Mouse (Mus musculus) layer of hippocampus, adult 2 months (tissue): ENCODE results near the gene Baz1b. TPM values are rescaled to one million over a fixed set of nuclear protein-coding genes. Genes with fewer than 3 reads are reported as not detected.
"Not testable (repeated sequence)": the region's sequence is repeated elsewhere in the genome, so short reads cannot be mapped to it uniquely, and the experiment has no call there.

ENCODE experiments used
- DNase-seq, 2 experiments: peaks; one replicate each; pipeline ENCODE4 v3.0.0; 2022; ENCODE audit warnings: low spot score in 2 of 2
- H3K27ac ChIP-seq: fragments of 200-600 bp; 2 replicates; pipeline ENCODE4 v1.8.1; 2022
- H3K4me3 ChIP-seq: fragments of 200-600 bp; 2 replicates; pipeline ENCODE4 v1.8.1; 2022; ENCODE audit warnings: mild to moderate bottlenecking
- CTCF ChIP-seq: fragments of 200-600 bp; conservative IDR thresholded peaks from 2 replicates; pipeline ENCODE4 v1.8.1; 2022; ENCODE audit warnings: antibody characterized with exemption, mild to moderate bottlenecking, moderate library complexity
- total RNA-seq, 2 experiments: library from RNA; stranded (reverse); gene quantifications; 2 replicates each; pipeline ENCODE4 v1.2.3; 2021

Baz1b gene
- total RNA-seq, 2 experiments from 2014 or later, result 79.9 to 87.5 TPM

- no peak overlapping the region for H3K27ac ChIP-seq
- H3K4me3 ChIP-seq, result no peak overlapping the region
- no peak for DNase-seq
- no peak for TF ChIP-seq CTCF
Observed at GRCm38 (mm10) chr5:135220941-135221340, 33.9 kb downstream of the Baz1b start.

GRCm38 (mm10) chr5:135222066-135222465 lies 35.0 kb downstream of the Baz1b start:
- Histone ChIP-seq H3K27ac (no peak overlapping the region), H3K4me3 (no peak overlapping the region)
- TF ChIP-seq CTCF, result no peak
- DNase-seq, result no peak

DNA sequence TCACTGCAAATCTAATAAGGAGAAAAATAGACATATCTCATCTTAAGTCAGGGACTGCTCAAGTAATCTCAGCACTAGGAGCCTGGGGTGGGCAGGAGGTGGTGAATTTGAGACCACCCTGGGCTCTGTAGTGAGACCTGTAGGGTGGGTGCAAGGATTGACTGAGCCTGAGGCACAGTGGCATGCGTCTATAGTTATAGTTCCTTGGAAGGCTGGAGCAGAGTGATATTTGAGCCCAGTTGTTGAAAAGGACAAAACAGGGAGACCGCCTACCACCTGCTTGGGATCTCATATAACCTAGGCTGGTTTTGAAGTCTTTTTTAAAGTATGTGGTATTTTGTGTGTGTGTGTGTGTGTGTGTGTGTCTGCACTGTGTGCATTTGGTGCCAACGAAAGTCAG lies 37.1 kb downstream of the Baz1b start:
- H3K4me3 ChIP-seq, result no peak overlapping the region
- no peak for DNase-seq
- no peak for TF ChIP-seq CTCF
- no peak overlapping the region for H3K27ac ChIP-seq

DNA sequence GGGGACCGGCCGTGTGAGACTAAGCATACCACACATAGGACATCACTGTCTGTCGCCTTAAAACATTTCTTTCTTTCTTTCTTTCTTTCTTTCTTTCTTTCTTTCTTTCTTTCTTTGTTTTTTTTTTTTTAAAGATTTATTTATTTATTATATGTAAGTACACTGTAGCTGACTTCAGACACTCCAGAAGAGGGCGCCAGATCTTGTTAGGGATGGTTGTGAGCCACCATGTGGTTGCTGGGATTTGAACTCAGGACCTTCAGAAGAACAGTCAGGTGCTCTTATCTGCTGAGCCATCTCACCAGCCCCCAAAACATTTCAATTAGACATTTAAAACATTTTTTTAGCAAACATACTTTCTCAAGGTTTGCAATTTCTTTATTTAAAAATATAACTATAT lies 38.8 kb downstream of the Baz1b start:
- DNase-seq, H3K4me3 ChIP-seq, H3K27ac ChIP-seq: not testable (repeated sequence)
- peak; percentile 56 for TF ChIP-seq CTCF

- DNase-seq, result no peak
- TF ChIP-seq CTCF, result no peak
- H3K4me3 ChIP-seq, result no peak overlapping the region
- no peak overlapping the region for H3K27ac ChIP-seq
Observed at GRCm38 (mm10) chr5:135230186-135230585, 43.1 kb downstream of the Baz1b start.

GRCm38 (mm10) chr5:135233166-135233920 lies 46.3 kb downstream of the Baz1b start:
- DNase-seq, result no peak
- no peak for TF ChIP-seq CTCF
- Histone ChIP-seq H3K27ac (no peak overlapping the region), H3K4me3 (no peak overlapping the region)

DNA sequence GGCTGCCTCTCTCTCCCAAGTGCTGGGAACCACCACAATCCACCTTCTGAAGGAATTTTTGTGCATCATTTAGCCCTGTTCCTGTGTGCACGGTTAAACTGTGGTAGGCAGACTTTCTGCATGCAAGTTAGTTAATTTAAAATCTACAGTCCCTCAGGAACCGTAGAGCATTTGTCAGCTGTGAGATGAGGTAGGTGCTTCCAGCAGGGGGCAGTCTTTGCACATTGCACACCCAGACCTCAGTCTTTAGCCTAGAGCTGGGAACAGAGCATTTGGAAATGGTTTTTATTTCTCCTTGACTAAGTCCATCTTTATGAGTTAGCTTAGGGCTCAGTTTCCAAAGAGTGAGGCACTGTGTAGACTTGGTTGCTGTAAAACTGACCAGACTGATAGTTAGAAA lies 49.5 kb downstream of the Baz1b start:
- H3K27ac ChIP-seq, result no peak overlapping the region
- peak; percentile 94 for TF ChIP-seq CTCF
- peak; percentile 54 to 77 for DNase-seq
- no peak overlapping the region for H3K4me3 ChIP-seq

- DNase-seq, result no peak
- Histone ChIP-seq H3K4me3 (no peak overlapping the region), H3K27ac (no peak overlapping the region)
- TF ChIP-seq CTCF, result peak; percentile 59
Observed at GRCm38 (mm10) chr5:135238832-135239231, 51.8 kb downstream of the Baz1b start.

GRCm38 (mm10) chr5:135241474-135241873 lies 54.4 kb downstream of the Baz1b start:
- DNase-seq, result no peak
- no peak for TF ChIP-seq CTCF
- no peak overlapping the region for H3K4me3 ChIP-seq
- H3K27ac ChIP-seq, result no peak overlapping the region

GRCm38 (mm10) chr5:135242136-135242535 lies 55.1 kb downstream of the Baz1b start:
- no peak for TF ChIP-seq CTCF
- DNase-seq, result no peak
- H3K27ac ChIP-seq, result no peak overlapping the region
- no peak overlapping the region for H3K4me3 ChIP-seq

DNA sequence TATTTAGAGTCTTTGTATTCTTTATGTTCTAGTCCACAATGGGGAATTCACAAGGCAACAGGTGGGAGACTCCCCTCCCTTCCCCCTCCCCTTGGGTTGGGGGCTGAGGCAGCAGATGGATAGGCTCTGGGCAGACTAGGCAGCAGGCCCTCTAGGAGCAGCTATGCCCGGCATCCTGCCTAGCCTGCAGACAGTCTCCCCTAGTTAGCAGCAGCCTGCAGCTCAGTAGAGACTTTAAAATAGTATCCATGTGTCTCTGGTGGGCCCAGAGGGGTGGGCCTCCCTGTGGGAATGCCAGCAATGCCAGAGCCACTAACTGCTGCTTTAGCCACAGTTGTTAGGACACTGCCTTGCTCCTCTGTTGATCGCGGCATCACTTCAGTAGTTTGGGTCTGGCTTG lies 55.5 kb downstream of the Baz1b start:
- no peak for TF ChIP-seq CTCF
- H3K4me3 ChIP-seq, result no peak overlapping the region
- H3K27ac ChIP-seq, result no peak overlapping the region
- no peak for DNase-seq

GRCm38 (mm10) chr5:135243166-135243565 lies 56.1 kb downstream of the Baz1b start:
- no peak for TF ChIP-seq CTCF
- Histone ChIP-seq H3K27ac (no peak overlapping the region), H3K4me3 (no peak overlapping the region)
- DNase-seq, result no peak

DNA sequence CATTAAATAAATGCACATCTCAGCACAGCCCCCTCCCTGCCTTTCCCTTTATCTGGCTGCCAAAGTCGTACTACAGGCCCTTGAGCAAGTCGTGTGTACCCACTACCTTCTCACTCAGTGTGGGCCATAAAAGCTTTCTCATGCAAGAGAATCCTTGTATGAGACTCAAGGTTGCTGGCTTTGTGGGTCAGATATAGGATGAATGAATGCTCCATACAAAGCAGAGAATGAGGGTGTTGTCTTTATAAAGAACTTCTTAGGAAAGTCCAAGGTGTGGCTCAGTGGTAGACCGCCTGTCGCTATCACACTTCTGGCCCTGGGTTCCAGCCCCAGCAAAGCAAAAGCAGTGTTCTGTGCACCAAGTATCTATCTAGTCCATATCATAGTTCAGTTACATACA lies 59.5 kb downstream of the Baz1b start:
- no peak overlapping the region for H3K27ac ChIP-seq
- no peak overlapping the region for H3K4me3 ChIP-seq
- no peak for DNase-seq
- TF ChIP-seq CTCF, result no peak

DNA sequence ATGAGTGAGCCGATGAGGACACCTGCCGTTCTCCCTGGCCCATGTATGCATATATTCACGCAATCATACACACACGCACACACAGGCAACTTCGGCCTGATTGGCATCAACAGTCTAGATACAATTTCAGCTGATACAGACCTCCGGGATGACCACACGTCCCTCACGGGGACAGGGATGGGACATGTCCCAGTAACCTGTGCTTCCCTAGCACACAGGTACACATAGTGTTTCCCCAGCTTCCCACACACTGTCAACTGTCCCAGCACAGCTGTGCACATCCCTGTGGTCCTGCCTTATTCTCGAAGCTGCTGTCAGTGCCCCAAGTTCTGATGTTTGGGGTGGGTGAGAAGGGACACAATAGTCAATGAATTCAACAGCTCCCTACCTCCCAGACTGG lies 60.3 kb downstream of the Baz1b start:
- Histone ChIP-seq H3K4me3 (no peak overlapping the region), H3K27ac (no peak overlapping the region)
- TF ChIP-seq CTCF, result no peak
- DNase-seq, result no peak
